Mouse (Mus musculus) spleen, adult 2 months (tissue): ENCODE data around the gene Tnfrsf13c.

ENCODE experiments used
- CTCF ChIP-seq: fragments of 200-500 bp; IDR thresholded peaks from 2 replicates; pipeline ENCODE4 v1.5.1; 2011; ENCODE audit warnings: mild to moderate bottlenecking, inconsistent platforms; ENCODE audit not compliant: insufficient read depth, insufficient read length, insufficient replicate concordance; ENCODE audit errors: extremely low read depth
- POLR2A ChIP-seq: fragments of 200-500 bp; IDR thresholded peaks from 2 replicates; pipeline ENCODE4 v1.6.1; 2011; ENCODE audit warnings: low read depth, low read length, inconsistent platforms

GRCm38 (mm10) chr15:82251579-82251978 lies 27.4 kb upstream of the Tnfrsf13c start:
- TF ChIP-seq CTCF (no peak), POLR2A (no peak)
